Mouse (Mus musculus): ENCODE measurements at regions not wholly inside any gene's neighbourhood (a gene's known extent, or its start where the extent isn't known, plus 50 kb on each side); places are given as distances from the start of the nearest gene placed in this dataset.
"Not testable (repeated sequence)": the region's sequence is repeated elsewhere in the genome, so short reads cannot be mapped to it uniquely, and the experiment has no call there.

DNA sequence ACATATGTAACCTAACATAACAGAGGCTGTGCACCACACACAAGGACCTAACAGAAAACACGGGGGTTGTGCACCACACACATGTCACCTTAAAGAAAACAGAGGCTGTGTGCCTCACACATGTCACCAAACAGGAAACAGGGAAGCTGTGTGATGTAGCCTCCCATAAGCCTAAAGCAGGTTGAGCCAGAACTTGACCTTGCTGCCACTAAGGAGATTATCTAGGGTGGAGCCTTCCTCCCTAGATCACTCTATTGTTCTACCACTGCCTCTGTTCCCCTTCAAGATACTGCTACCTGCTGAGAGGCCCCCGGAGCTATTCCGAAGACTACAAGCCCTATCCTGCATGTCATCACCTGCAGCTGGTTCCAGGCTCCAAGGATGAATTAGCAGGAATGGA, 100.1 kb upstream of the Thrb start:
- DNase-seq: not testable (repeated sequence)

DNA sequence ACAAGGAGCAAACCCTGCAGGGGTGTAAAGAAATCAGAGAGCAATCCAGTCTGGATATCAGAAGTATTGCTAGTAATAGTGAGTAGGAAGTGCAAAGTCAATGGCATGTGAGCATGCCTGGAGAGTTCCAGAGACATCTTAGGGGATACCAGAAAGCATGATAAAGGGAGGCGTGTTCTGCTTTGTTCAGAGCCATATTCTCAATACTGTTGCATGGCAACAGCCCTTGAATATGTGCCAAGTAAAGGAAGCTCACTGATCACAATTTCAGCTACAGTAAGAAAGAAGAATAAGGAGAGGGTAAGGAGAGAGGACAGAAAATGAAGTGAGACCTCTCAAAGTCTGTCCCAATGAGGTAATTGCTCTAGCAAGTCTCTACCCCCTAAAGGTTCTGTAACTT, 92.1 kb upstream of the Thrb start:
- no peak for DNase-seq

GRCm38 (mm10) chr14:17569087-17569636, 90.9 kb upstream of the Thrb start:
- DNase-seq: no peak

GRCm38 (mm10) chr14:17578776-17579175, 81.3 kb upstream of the Thrb start:
- no peak for DNase-seq

GRCm38 (mm10) chr14:17589595-17589994, 70.5 kb upstream of the Thrb start:
- no peak for DNase-seq

GRCm38 (mm10) chr14:17599553-17599952, 60.5 kb upstream of the Thrb start:
- DNase-seq: no peak

DNA sequence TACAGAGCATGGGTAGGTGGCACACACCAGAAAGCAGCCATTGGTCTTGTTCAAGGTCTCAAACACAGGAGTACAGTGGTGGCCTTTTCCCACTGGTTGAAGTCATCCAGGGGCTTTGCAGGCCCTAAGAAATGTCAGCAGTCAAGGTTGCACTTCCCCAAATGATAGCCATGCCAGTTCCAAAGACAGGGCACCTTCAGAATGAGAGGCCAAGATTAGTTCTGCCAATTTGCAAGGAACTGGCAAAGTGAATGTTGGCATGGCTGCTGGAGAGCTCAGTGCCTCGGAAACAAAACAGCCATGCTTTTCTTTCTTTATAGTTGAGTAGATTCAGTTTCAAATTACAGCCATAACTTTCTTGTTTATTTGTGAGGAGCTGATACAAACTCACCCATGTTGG, 57.7 kb upstream of the Thrb start:
- DNase-seq: no peak

DNA sequence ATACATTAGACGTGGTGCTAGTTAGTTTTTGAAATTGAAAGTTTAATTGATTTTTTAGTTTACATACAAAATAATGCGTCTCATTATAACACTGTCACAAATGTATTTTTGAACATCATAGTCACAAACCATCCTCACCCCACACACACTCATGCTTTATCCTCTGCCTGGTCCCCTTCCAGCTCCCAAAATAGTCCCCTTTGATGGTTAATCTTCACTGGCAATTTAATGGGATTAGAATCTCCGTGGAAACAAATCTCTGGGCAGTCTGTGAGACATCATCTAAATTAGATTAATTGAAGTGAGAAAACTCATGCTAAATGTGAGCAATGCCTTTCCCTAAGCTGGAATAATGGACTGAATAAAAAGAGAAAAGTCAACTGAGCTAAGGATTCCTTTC, 54.0 kb upstream of the Thrb start:
- no peak for DNase-seq

GRCm38 (mm10) chr14:17607186-17607585, 52.9 kb upstream of the Thrb start:
- DNase-seq: no peak
